Mouse (Mus musculus): ENCODE measurements around the gene Myrf. TPM values are rescaled to one million over a fixed set of nuclear protein-coding genes. Genes with fewer than 3 reads are reported as not detected.

The Myrf gene
- polyA plus RNA-seq, 2 experiments = 3.5 to 6.4 TPM

DNA sequence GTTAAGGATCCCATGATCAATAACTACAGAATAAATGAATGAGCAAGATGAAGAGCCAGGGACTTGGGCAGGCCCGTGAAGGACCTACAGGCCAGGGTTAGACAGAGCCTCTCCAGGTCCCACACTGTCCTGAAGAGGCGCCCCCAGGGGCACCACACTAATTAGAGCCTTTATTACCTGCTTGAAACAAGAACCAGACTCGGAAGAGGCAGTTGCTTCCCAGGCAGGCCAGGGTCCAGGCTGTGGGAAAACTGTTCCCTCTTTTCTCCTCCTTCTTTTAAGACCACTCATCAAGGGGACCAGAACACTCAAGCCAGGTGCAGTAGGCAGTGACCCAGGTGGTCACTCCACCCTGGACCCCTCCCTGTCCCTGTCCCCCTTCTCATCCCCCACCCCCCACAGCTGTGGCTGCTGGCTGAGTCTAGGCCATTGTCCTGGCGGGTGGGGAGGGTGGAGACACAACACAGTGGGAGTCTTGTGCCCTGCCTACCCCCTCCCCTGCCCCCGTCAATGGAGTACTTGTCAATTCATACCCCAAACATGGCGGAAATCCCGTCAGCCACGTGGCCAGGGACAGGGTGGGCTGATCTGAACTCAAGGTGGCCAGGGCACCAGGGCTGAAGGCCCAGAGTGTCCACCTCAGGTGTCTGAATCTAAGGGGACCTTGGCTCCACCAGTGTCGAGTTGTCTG is 8.1 kb downstream of the Myrf start:
- ATAC-seq (ENCODE audit: insufficient read depth) = no peak
- Histone ChIP-seq H3K27ac (no peak overlapping the region), H3K9ac (replicated peaks) (no peak overlapping the region), H3K4me3 (ENCODE audit: insufficient read depth in 1 of 2, low read depth in 2 of 2, low read length in 2 of 2) (no peak overlapping the region), H3K27me3 (ENCODE audit: control insufficient read depth, insufficient read depth, low read length) (no peaks in the 10 kb centered on the region), H3K36me3 (replicated peaks; ENCODE audit: control insufficient read depth, insufficient read depth, low read depth) (no peaks in the 10 kb centered on the region), H3K4me2 (ENCODE audit: low read depth) (no peak overlapping the region), H3K4me1 (replicated peaks; ENCODE audit: control insufficient read depth in 2 of 2, insufficient read depth in 2 of 2, low read length in 1 of 2) (peaks cover 0 to 14% of the 10 kb centered on the region in 2 experiments; a peak in 2 of 4 replicates), H3K9me3 (ENCODE audit: control insufficient read depth, low read length) (no peaks in the 10 kb centered on the region)
- DNase-seq (ENCODE audit: low read depth in 3 of 3, low spot score in 3 of 3) = no peak
- 49% methylated on average over 9 of the region's 9 CpGs for WGBS (ENCODE audit: insufficient replicate concordance)
- TF ChIP-seq EP300 (IDR thresholded peaks at IDR 0.05; ENCODE audit: low read depth) = no peak
- TF ChIP-seq CTCF (IDR thresholded peaks at IDR 0.05; ENCODE audit: low read depth) = no peak

DNA sequence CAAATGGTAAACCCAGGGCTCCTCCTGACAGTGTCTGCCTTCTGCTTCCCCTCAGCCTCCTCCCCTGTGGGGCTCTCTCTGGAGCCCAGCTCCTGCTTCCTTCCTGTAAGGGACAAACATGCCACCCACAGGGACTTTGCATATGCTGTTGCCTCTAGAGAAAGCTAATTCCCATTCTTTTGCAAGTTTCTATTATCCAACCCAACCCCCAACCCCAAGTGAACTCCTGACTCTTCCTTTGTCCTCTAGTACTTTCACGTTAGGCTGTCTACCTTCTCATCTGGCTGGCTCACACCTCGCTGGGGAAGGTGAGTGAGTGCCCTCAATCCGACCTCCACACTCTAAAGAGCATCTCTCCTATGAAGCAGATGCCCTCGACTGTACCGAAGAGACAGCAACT is 8.7 kb downstream of the Myrf start:
- no peaks in the 10 kb centered on the region for H3K9me3 ChIP-seq (ENCODE audit: control insufficient read depth, low read length)
- H3K4me2 ChIP-seq (ENCODE audit: low read depth) = no peak overlapping the region
- no peaks in the 10 kb centered on the region for H3K36me3 ChIP-seq (replicated peaks; ENCODE audit: control insufficient read depth, insufficient read depth, low read depth)
- H3K9ac ChIP-seq (replicated peaks) = no peak overlapping the region
- DNase-seq (ENCODE audit: low read depth in 3 of 3, low spot score in 3 of 3) (no peak), ATAC-seq (ENCODE audit: insufficient read depth) (no peak)
- TF ChIP-seq EP300 (IDR thresholded peaks at IDR 0.05; ENCODE audit: low read depth) (no peak), CTCF (IDR thresholded peaks at IDR 0.05; ENCODE audit: low read depth) (no peak)
- peaks cover 0 to 14% of the 10 kb centered on the region in 2 experiments; a peak in 2 of 4 replicates for H3K4me1 ChIP-seq (replicated peaks; ENCODE audit: control insufficient read depth in 2 of 2, insufficient read depth in 2 of 2, low read length in 1 of 2)
- no peaks in the 10 kb centered on the region for H3K27me3 ChIP-seq (ENCODE audit: control insufficient read depth, insufficient read depth, low read length)
- WGBS (ENCODE audit: insufficient replicate concordance) = 22% methylated on average over 5 of the region's 5 CpGs
- H3K27ac ChIP-seq = no peak overlapping the region
- H3K4me3 ChIP-seq (ENCODE audit: insufficient read depth in 1 of 2, low read depth in 2 of 2, low read length in 2 of 2) = no peak overlapping the region

DNA sequence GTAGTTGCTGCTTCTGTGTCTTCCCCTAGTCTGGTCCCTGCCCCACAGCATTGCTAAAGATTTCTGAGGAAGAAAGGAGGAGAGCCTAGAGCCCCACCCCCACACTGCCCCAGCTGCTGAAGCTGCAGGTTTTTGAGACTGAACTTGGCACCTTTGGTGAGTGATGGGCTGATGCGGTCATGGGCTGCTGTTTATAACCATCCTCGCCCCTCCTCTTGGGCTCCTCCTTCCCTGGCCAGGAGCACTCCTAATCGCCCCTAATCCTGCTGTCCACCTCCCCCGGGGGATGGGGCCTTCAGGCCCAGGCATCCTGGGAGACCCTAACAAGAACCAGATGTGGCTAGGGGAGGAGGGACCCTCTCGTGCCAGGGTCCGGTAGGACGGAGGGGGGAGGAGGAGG is 9.5 kb downstream of the Myrf start:
- TF ChIP-seq CTCF (IDR thresholded peaks at IDR 0.05; ENCODE audit: low read depth) (no peak), EP300 (IDR thresholded peaks at IDR 0.05; ENCODE audit: low read depth) (no peak)
- H3K27me3 ChIP-seq (ENCODE audit: control insufficient read depth, insufficient read depth, low read length) = no peaks in the 10 kb centered on the region
- no peaks in the 10 kb centered on the region for H3K9me3 ChIP-seq (ENCODE audit: control insufficient read depth, low read length)
- no peaks in the 10 kb centered on the region for H3K36me3 ChIP-seq (replicated peaks; ENCODE audit: control insufficient read depth, insufficient read depth, low read depth)
- ATAC-seq (ENCODE audit: insufficient read depth) (no peak), DNase-seq (ENCODE audit: low read depth in 3 of 3, low spot score in 3 of 3) (no peak)
- H3K27ac ChIP-seq = no peak overlapping the region
- H3K4me2 ChIP-seq (ENCODE audit: low read depth) = no peak overlapping the region
- no peak overlapping the region for H3K4me3 ChIP-seq (ENCODE audit: insufficient read depth in 1 of 2, low read depth in 2 of 2, low read length in 2 of 2)
- H3K9ac ChIP-seq (replicated peaks) = no peak overlapping the region
- peaks cover 0 to 12% of the 10 kb centered on the region in 2 experiments; a peak in 2 of 4 replicates for H3K4me1 ChIP-seq (replicated peaks; ENCODE audit: control insufficient read depth in 2 of 2, insufficient read depth in 2 of 2, low read length in 1 of 2)
- 33% methylated on average over 7 of the region's 7 CpGs for WGBS (ENCODE audit: insufficient replicate concordance)

DNA sequence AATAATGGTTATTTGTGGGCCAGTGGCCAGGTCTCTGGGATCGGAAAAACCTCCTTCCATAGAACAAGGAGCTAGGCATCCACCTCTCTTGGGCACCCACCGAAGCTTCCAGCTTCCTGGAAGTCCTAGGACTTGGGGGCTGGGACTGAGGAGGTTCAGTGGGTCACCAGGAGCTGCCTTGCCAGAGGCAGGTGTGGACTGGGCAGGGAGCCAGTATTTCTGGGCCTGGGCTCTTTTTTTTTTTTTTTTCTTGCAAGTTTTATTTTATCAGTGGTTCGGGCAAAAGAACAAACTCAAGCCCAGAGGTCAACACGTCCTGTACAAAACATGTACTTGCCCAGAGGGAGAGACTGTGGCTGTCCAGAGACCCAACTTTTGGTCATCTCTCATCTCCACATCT is 14.8 kb downstream of the Myrf start:
- Histone ChIP-seq H3K9me3 (ENCODE audit: control insufficient read depth, low read length) (no peaks in the 10 kb centered on the region), H3K36me3 (replicated peaks; ENCODE audit: control insufficient read depth, insufficient read depth, low read depth) (no peaks in the 10 kb centered on the region), H3K27me3 (ENCODE audit: control insufficient read depth, insufficient read depth, low read length) (no peaks in the 10 kb centered on the region), H3K27ac (no peak overlapping the region), H3K9ac (replicated peaks) (no peak overlapping the region), H3K4me3 (ENCODE audit: insufficient read depth in 1 of 2, low read depth in 2 of 2, low read length in 2 of 2) (no peak overlapping the region), H3K4me2 (ENCODE audit: low read depth) (no peak overlapping the region), H3K4me1 (replicated peaks; ENCODE audit: control insufficient read depth in 2 of 2, insufficient read depth in 2 of 2, low read length in 1 of 2) (peaks cover 0 to 8% of the 10 kb centered on the region in 2 experiments; a peak in 1 of 4 replicates)
- ATAC-seq (ENCODE audit: insufficient read depth) (no peak), DNase-seq (ENCODE audit: low read depth in 3 of 3, low spot score in 3 of 3) (no peak)
- no peak for TF ChIP-seq EP300 (IDR thresholded peaks at IDR 0.05; ENCODE audit: low read depth)
- 53% methylated on average over 4 of the region's 4 CpGs for WGBS (ENCODE audit: insufficient replicate concordance)

DNA sequence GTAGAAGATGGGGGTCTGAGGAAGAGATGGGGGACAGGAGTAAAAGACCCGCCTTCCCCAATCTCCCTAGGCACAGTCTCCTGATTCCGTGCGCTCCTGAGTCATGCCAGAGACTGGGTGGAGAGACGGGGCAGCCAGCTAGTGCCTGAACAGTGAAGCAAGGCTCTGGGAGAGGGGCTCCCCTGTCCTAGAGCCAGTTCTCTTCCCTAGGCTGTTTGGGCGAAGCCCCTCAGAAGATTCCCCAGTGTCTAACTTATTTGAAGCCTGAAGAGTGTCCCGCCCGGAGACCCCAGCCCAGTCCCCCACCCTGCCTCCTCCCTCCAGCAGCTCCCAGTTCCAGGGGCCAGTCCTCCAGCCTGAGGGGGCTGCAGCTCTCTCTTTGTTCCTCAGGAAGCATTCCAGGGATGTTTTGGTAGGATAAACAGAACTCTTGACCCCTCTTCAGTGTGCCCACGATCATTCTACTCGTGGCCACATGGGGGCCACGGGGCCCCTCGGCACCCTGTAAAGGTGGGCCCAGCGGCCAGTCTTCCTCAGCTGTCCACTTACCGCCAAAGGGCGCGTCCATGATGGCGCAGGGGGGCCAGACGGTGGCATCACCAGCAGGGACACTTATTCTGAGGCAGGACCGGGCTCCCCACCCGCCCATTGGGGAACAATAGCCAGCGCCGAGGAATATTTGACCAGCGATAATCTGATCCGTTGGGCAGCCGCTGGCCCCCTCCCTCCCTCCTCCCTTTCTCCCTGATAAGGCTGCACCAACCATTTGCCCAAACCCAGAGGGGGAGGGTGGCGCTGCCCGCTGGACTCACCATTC is 15.7 kb downstream of the Myrf start:
- no peaks in the 10 kb centered on the region for H3K9me3 ChIP-seq (ENCODE audit: control insufficient read depth, low read length)
- peak; percentile 9; the same call in 1 of the 2 replicates for ATAC-seq (ENCODE audit: insufficient read depth)
- no peak overlapping the region for H3K4me3 ChIP-seq (ENCODE audit: insufficient read depth in 1 of 2, low read depth in 2 of 2, low read length in 2 of 2)
- DNase-seq (ENCODE audit: low read depth in 3 of 3, low spot score in 3 of 3) = no peak
- H3K9ac ChIP-seq (replicated peaks) = no peak overlapping the region
- no peak overlapping the region for H3K27ac ChIP-seq
- H3K27me3 ChIP-seq (ENCODE audit: control insufficient read depth, insufficient read depth, low read length) = no peaks in the 10 kb centered on the region
- TF ChIP-seq CTCF (IDR thresholded peaks at IDR 0.05; ENCODE audit: low read depth) = 0 out of 2 replicates have a peak, but pooled peaks have one; percentile 8
- TF ChIP-seq EP300 (IDR thresholded peaks at IDR 0.05; ENCODE audit: low read depth) = no peak
- no peak overlapping the region for H3K4me2 ChIP-seq (ENCODE audit: low read depth)
- WGBS (ENCODE audit: insufficient replicate concordance) = 36% methylated on average over 26 of the region's 26 CpGs
- H3K4me1 ChIP-seq (replicated peaks; ENCODE audit: control insufficient read depth in 2 of 2, insufficient read depth in 2 of 2, low read length in 1 of 2) = peaks cover 0 to 8% of the 10 kb centered on the region in 2 experiments; a peak in 1 of 4 replicates
- no peaks in the 10 kb centered on the region for H3K36me3 ChIP-seq (replicated peaks; ENCODE audit: control insufficient read depth, insufficient read depth, low read depth)
